Mouse (Mus musculus): ENCODE results near the gene Gpr21. TPM values are rescaled to one million over a fixed set of nuclear protein-coding genes. Genes with fewer than 3 reads are reported as not detected.

Gene Gpr21
- polyA plus RNA-seq, 1 experiment from 2014 or later = 2.5 TPM

Other genes starting within 250 kb of the Gpr21 start
- not detected in 2 replicates for gene Olfr368, start 189.8 kb upstream of the Gpr21 start, polyA plus RNA-seq (2015; fragmentation: Nextera tagmentation; extraction: Ambion mirVana)
- gene Pdcl, start 157.0 kb upstream of the Gpr21 start, polyA plus RNA-seq (2015; fragmentation: Nextera tagmentation; extraction: Ambion mirVana) = 37.0 and 37.2 TPM in 2 replicates
- 13.1 and 14.2 TPM in 2 replicates for gene Rc3h2, start 93.4 kb upstream of the Gpr21 start, polyA plus RNA-seq (2015; fragmentation: Nextera tagmentation; extraction: Ambion mirVana)
- gene Zbtb26, start 73.2 kb upstream of the Gpr21 start, polyA plus RNA-seq (2015; fragmentation: Nextera tagmentation; extraction: Ambion mirVana) = 5.9 and 6.3 TPM in 2 replicates
- 6.4 and 6.5 TPM in 2 replicates for gene Zbtb6, start 73.2 kb upstream of the Gpr21 start, polyA plus RNA-seq (2015; fragmentation: Nextera tagmentation; extraction: Ambion mirVana)
- 38.0 and 39.3 TPM in 2 replicates for gene Rabgap1, start 73.1 kb upstream of the Gpr21 start, polyA plus RNA-seq (2015; fragmentation: Nextera tagmentation; extraction: Ambion mirVana)
- 28.8 and 30.6 TPM in 2 replicates for gene Strbp, start 187.5 kb downstream of the Gpr21 start, polyA plus RNA-seq (2015; fragmentation: Nextera tagmentation; extraction: Ambion mirVana)

Measured in stomach, embryonic 15.5 days (tissue).